Mouse (Mus musculus) small intestine, adult 2 months (tissue): Measurements from ENCODE around the gene Pgam1.

Experiments used
- CTCF ChIP-seq: fragments of 200-500 bp; IDR thresholded peaks from 2 replicates; pipeline ENCODE4 v1.5.1; 2012; ENCODE audit warnings: low read depth, mild to moderate bottlenecking, control low read depth, inconsistent platforms, low read length, moderate library complexity, mixed read lengths; ENCODE audit not compliant: insufficient replicate concordance, insufficient read length; ENCODE audit errors: extremely low read depth
- POLR2A ChIP-seq: fragments of 200-500 bp; IDR thresholded peaks from 2 replicates; pipeline ENCODE4 v1.6.1; 2012; ENCODE audit warnings: low read depth, mild to moderate bottlenecking, control low read depth, inconsistent platforms, low read length, moderate library complexity

DNA sequence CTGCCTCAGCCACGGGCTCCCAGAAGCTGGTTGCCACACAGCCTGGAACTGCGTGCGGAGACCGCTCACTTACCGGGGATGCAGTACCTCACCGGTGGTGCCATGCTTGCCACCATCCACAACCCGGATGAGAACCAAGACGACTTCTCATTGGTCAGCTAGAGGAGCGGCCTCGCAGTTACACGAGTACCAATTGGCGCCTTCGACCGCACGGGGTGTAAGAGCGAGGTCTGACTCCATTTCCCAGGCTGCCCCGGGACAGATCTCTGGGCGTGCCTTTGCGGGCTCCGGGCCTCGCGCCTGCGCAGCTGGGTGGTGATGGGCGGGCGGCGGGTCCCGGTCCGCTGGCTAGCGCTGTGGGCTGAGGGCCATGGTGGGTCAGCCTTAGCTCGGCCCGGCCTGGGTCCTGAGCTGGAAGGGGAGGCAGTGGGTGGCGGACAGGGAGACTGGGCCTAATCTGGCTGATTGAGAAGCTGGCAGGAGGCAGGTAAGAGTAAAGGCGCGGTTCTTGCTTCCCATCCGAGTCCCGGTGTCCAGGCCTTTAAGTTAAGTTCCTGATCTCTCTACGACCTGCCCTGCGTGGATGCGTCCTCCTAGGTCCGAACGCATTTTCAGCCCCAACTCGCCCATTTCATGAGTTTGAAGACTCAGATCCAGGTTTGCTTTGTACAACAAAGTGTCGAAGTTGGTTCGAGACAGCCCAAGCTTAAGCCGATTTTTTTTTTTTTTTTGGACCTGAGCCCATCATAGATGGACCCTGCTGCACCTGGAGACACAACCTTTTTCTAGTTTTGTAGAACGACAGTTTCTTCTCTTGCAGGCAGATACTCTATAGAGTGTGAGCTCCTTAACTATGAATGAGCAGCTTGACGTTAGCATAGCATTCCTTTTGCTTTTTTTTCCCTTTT, 21.7 kb downstream of the Pgam1 start, which contains the start of the genes Exosc1 and Zdhhc16:
- TF ChIP-seq CTCF: no peak
- peak; percentile 22; the same call in 1 of the 2 replicates for TF ChIP-seq POLR2A
